Mouse (Mus musculus) frontal cortex, postnatal 25 days (tissue): ENCODE results near the gene Gp9.

ENCODE experiments used
- DNase-seq, 2 experiments: peaks; one replicate each; pipeline ENCODE4 v3.0.0; 2022; ENCODE audit warnings: low spot score in 2 of 2

The Gp9 gene

GRCm38 (mm10) chr6:87787108-87787890 lies 9.4 kb downstream of the Gp9 start:
- DNase-seq, result no peak

DNA sequence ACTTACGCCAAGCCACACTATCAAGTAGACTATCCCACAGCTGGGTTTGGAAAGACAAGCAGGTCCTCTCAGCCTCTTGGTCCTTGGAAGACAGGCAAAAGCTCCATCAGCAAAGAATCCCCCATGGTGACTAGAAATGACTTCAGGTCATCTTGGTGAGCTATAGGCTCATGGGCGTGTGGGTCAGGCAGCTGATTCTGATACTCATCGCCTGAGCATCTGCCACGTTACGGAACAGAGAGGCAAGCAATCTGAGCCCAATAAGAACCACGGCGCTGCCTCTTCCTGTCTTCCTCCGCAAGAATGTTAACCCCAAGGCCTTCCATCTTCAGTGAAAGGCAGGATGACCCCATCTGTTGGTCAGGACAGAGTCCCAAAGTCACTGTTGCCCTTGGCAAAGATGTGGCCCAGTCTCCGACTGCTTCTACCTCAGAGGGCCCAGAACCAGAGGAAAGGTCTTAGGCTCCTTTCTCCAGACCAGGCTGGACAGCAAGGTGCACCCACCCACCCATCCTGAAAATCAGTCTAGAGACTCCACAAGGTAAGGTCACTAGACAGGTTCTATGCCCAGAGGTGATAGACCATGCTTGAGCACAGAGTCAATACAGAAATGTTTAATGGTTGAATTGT lies 10.5 kb downstream of the Gp9 start:
- no peak for DNase-seq

DNA sequence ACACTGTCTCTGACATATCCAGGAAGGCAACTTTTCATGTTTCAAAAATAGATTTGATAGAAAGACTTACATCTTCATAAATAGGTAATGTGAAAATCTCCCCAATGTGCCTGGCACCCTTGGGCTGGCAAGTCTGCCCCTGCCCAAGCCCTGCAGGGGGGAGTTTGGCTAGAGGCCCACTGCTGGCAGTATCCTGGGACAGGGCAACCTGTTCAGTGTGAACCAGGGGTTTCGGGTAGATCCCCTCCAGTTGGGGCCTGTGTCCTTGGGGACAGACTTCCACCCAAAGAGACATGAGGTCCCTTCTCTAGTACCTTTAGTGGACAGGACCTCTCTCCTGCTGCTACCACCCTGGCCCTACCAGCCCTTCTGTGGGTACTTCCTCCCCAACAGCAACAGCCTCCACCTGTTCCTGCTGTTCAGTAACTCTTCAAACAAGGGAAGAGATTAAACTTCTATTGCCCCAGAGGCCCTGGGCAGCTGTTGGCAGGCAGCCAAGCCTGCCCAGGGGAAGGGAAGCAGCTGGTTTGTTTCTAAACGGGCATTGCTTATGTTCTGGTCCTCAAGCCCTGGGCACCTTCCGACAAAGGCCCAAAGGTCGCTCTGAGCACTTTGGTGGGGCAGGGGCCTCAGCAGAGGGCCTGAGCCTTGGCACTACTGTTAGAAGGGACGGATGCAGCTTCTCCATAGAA lies 11.2 kb downstream of the Gp9 start:
- DNase-seq, result no peak

GRCm38 (mm10) chr6:87789791-87790190 lies 11.9 kb downstream of the Gp9 start:
- no peak for DNase-seq

DNA sequence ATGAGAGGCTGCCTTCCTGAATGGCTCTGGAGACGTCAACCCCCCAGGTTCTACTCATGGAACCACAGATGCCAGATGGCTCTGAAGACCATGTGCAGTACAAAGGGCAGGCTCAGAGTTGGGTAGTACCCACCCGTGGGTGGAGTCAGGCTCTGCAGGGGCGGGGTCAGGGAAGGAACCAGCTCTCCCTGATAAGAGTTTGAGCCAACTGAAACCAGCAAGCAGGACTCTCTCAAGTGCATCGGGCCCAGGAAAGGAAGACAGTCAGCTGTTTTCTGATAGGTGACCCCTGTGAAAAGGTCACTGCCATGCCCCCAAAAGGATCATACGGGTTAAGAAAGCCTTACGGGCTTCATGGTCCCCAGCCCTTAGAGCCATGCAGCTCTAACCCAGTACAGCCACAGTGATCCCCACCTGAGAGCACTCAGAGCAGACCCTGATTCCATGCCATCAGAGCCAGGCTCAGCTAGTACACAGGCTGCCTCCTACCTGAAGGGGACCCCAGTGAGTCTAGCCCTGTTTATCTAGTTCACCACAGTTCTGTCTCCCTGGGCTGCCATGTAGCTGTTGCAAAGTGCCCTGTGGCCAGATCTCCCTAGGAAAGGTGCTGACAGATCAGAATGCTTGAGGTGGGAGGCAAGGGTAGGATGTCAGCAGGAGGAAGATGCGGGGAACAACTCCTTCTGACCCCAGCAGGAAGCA lies 13.1 kb downstream of the Gp9 start:
- no peak for DNase-seq

DNA sequence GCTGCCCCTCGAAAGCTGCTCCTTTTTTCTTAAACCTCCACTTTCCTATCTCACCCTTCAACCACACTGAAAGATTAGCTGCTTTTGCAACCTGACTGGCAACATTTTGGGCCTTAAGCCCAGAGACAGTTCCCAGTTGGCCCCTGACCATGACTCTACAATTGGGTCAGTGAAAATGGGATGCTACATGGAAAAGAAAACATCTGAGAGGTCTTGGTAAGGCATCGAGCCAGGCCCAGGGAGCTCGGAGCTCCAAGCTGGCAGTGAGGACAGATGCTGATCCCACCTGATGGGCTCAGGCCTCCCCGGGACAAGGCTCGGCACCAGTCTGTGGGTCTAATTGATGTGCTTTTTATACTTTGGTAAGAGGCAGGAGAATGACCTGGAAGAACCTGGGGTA lies 14.0 kb downstream of the Gp9 start:
- no peak for DNase-seq

GRCm38 (mm10) chr6:87793821-87794510 lies 16.1 kb downstream of the Gp9 start:
- no peak for DNase-seq

DNA sequence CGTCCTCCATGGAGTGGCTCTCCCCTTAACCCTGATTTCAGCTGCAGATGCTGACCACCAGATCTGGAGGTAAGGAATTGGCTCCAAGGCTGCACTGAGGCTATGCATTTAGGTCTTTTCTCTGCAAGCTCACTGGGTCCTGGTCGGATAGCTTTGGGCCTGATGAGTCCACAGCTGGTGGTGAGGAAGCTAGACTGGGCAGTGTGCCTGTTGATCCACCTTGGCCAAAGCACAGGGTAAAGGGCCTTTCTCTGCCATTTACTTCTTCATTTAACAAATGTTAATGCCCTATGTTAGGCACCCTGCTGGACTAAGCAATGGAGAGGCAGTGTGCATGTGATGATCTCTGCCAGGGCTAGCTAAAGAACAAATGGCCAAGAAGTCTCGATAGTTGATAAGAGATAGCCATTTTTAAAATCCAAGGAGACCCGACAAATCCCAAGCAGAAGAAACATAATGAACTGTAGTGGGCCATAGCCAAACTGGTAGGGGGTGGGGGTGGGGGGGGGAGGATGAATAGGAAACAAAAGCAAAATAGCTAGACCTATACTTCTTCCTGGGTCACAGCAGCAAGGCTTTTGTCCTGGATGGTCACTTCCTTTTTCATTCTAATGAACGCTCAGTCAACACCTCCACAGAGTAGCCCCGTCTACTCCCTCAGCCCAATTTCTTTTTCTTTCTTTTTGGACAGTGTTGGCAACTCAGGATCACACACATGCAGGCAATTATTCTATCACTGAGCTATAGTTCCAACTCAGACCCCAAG lies 17.7 kb downstream of the Gp9 start:
- DNase-seq, result no peak

DNA sequence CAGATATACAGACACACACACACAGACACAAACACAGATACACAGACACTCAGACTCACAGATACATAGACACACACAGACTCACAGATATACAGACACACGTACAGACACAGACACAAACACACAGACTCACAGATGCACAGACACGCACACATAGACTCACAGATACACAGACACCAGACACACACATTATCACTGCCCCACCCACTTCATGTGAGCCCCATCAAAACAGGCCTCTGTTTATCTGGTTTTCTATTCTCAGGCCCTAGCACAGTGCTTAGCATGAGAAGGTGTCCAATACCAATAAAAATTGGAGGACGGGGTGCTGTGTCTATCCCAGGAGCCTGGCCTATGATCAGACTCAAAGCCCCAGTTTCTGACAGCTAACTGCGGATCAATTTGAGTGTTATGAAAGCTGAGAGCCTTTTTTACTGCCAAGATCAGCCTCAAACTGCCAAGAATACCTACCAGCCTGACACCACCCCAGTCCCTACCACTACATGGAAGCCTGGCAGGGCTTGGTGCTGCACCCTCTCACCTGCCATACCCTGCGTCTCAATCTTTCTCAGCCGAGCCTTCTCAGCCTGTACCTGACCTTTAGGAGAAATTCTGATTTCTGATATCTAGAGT lies 18.5 kb downstream of the Gp9 start:
- DNase-seq, result no peak

DNA sequence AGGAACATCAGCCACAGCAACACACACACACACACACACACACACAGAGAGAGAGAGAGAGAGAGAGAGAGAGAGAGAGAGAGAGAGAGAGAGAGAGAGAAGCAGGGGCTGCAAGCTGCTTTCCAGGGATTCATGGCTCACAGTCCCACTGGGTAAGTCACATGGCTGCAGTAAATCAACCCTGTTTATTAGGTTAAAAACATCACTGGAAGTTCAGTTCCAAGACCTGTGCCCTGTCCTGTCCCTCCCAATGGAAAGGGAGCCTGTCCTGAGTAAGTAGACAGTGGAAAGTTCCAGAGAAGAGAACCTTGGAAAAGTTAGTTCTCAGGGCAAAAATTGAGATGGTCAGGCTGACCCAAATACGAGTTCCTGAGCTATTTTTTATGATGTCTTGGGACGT lies 19.4 kb downstream of the Gp9 start:
- no peak for DNase-seq

GRCm38 (mm10) chr6:87799576-87799975 lies 21.7 kb downstream of the Gp9 start:
- DNase-seq, result no peak

DNA sequence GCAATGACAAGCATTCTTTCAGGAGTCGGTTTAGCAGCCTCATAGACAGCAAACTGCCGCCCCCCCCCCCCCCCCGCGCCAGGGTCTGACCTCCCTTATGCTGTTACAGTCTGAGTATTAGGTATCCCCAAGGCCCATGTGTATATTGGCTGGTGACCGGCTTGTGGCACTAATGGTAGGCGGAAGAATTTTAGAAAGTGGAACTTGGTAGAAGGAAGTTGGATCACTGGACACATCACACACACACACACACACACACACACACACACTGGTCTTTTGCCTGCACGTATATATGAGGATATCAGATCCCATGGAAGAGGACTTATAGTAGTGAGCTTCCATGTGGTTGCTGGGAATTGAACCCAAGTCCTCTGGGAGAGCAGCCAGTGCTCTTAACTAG lies 24.6 kb downstream of the Gp9 start:
- DNase-seq, result no peak

GRCm38 (mm10) chr6:87804036-87804435 lies 26.2 kb downstream of the Gp9 start:
- DNase-seq, result no peak

- no peak for DNase-seq
These were observed 27.0 kb downstream of the Gp9 start for GRCm38 (mm10) chr6:87804886-87805285.

DNA sequence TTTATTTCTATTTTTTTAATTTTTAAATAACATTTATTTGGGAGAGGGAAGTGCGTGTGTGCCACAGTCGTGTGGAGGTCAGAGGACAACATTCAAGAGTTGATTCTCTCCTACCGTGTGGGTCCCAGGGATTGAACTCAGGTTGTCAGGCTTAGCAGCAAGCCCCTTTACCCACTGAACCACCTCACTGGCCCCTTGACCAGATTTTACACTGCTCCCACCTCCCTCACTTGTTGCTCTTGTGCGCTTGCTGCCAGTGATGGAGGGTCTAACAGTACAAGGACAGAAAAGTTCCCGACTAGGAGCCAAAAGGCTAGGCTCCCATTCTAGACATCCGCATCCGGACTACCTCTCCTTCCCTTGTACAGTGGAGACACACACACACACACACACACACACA lies 27.6 kb downstream of the Gp9 start:
- no peak for DNase-seq

GRCm38 (mm10) chr6:87806028-87806427 lies 28.2 kb downstream of the Gp9 start:
- no peak for DNase-seq

DNA sequence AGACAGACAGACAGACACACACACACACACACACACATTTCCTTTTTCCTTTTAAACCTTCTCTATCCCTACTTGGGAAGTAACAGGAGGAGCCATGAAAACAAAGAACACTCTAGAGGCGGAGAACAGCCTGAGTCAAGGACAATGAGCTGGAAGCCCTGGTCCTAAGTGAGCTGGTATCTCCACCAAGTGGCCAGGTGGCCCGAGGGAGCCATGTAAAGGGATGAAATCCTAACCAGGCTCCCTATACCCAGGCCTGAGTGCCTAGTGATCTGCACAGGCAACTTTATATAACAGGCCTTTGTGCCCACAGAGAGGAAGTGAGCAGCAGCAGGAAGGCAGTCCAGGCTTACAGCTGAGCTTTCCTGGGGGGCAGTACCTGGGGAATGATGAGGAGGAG lies 29.0 kb downstream of the Gp9 start:
- no peak for DNase-seq

- DNase-seq, result no peak
These were observed 30.0 kb downstream of the Gp9 start for GRCm38 (mm10) chr6:87807735-87808440.

DNA sequence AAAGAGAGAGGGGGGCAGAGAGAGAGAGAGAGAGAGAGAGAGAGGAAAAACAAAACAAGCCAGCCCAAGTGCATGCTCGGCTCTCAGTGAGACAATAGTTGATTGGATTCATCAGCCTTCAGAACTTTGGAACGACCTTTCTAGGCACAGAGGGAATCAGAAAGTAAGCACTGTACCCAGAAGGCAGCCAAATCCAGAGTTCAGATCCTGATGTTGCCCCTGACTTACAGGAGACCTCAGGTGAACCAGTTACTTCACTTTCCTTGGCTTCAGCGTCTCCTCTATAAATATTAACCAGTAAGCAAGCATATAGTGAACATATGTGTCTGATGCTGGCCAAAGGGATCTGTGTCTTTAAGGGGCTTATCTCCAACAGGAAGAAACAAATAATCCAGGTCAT lies 30.6 kb downstream of the Gp9 start:
- DNase-seq, result no peak

- DNase-seq, result no peak
These were observed 31.3 kb downstream of the Gp9 start for GRCm38 (mm10) chr6:87809144-87809543.
